Mouse (Mus musculus) E14TG2a.4 (cell line): ENCODE data around the gene Coro7.

Experiments used
- CTCF ChIP-seq: conservative IDR thresholded peaks from 2 replicates; pipeline ENCODE4 v1.5.1; 2014; ENCODE audit warnings: low read length
- NANOG ChIP-seq: IDR thresholded peaks from 2 replicates; pipeline ENCODE4 v1.6.1; 2014; ENCODE audit warnings: borderline replicate concordance, low read length, mixed read lengths
- POU5F1 ChIP-seq: IDR thresholded peaks from 2 replicates; pipeline ENCODE4 v1.6.1; 2014; ENCODE audit warnings: low read length, borderline replicate concordance

- TF ChIP-seq CTCF, result no peak
- TF ChIP-seq POU5F1, result no peak
- TF ChIP-seq NANOG, result no peak
Observed at GRCm38 (mm10) chr16:4584438-4584837, 95.1 kb downstream of the Coro7 start.
